Mouse (Mus musculus) midbrain, embryonic 14.5 days (tissue): ENCODE measurements around the gene Wnt10b. TPM values are rescaled to one million over a fixed set of nuclear protein-coding genes. Genes with fewer than 3 reads are reported as not detected.
"Not testable (repeated sequence)": the region's sequence is repeated elsewhere in the genome, so short reads cannot be mapped to it uniquely, and the experiment has no call there.

ENCODE experiments used
- ATAC-seq: fragments of 200-750 bp; cut with Nextera tagmentation; 2 replicates; pipeline ENCODE4 v1.8.0; 2017; ENCODE audit warnings: moderate number of reproducible peaks, moderate library complexity; ENCODE audit not compliant: low FRiP score, low TSS enrichment
- DNase-seq: peaks from one replicate; pipeline ENCODE4 v3.0.0-alpha.2; 2015
- H3K27ac ChIP-seq: fragments of 300-500 bp; sonication (generic); replicated peaks from 2 replicates; pipeline ENCODE4 v1.5.1; 2014; ENCODE audit warnings: mild to moderate bottlenecking, low read depth, low read length, moderate library complexity
- H3K27me3 ChIP-seq: fragments of 300-500 bp; sonication (generic); 2 replicates; pipeline ENCODE4 v1.6.1; 2014; ENCODE audit warnings: low read length, control low read depth, mixed read lengths; ENCODE audit not compliant: control insufficient read depth, insufficient read depth
- H3K36me3 ChIP-seq: fragments of 300-500 bp; sonication (generic); 2 replicates; pipeline ENCODE4 v1.6.1; 2014; ENCODE audit warnings: low read length, control low read depth; ENCODE audit not compliant: control insufficient read depth, insufficient read depth
- H3K4me1 ChIP-seq: fragments of 300-500 bp; sonication (generic); 2 replicates; pipeline ENCODE4 v1.6.1; 2014; ENCODE audit warnings: mild to moderate bottlenecking, antibody characterized with exemption, low read length, control low read depth; ENCODE audit not compliant: control insufficient read depth, insufficient read depth
- H3K4me2 ChIP-seq: fragments of 300-500 bp; sonication (generic); 2 replicates; pipeline ENCODE4 v1.6.1; 2014; ENCODE audit warnings: mild to moderate bottlenecking, low read length, moderate library complexity
- H3K4me3 ChIP-seq: fragments of 300-500 bp; sonication (generic); replicated peaks from 2 replicates; pipeline ENCODE4 v1.5.1; 2014; ENCODE audit warnings: low read depth, low read length
- H3K9ac ChIP-seq: fragments of 300-500 bp; sonication (generic); replicated peaks from 2 replicates; pipeline ENCODE4 v1.6.1; 2014; ENCODE audit warnings: mild to moderate bottlenecking, low read length, moderate library complexity
- H3K9me3 ChIP-seq: fragments of 300-500 bp; sonication (generic); 2 replicates; pipeline ENCODE4 v1.6.1; 2016; ENCODE audit warnings: low read length, control low read depth, mixed read lengths; ENCODE audit not compliant: control insufficient read depth
- WGBS: fragments of 180-500 bp; shearing (Covaris S2); extraction: QIAGEN DNeasy Blood & Tissue Kit; methylation state at CpG from one replicate; pipeline ENCODE4 v1.1.7; 2014; 5-methylcytosine and 5-hydroxymethylcytosine counted together
- polyA plus RNA-seq: library from polyadenylated mRNA; unstranded; fragments of >200 nt; fragmentation: Nextera tagmentation; extraction: Ambion mirVana; gene quantifications from 2 replicates; pipeline ENCODE4 v1.2.1, GENCODE M21; 2014

Wnt10b gene
- polyA plus RNA-seq, 1 experiment from 2014 or later = not detected

GRCm38 (mm10) chr15:98747296-98747695, 30.7 kb downstream of the Wnt10b start:
- ATAC-seq = no peak
- H3K27ac ChIP-seq = no peak overlapping the region
- no peak overlapping the region for H3K9ac ChIP-seq

GRCm38 (mm10) chr15:98746344-98746965, 31.5 kb downstream of the Wnt10b start:
- Histone ChIP-seq H3K4me3 (no peak overlapping the region), H3K36me3 (peaks cover 20% of the 10 kb centered on the region), H3K27me3 (no peaks in the 10 kb centered on the region), H3K9ac (no peak overlapping the region), H3K9me3 (no peaks in the 10 kb centered on the region), H3K27ac (no peak overlapping the region), H3K4me1 (no peaks in the 10 kb centered on the region), H3K4me2 (no peak overlapping the region)
- 95% methylated on average over 10 of the region's 10 CpGs for WGBS
- DNase-seq (no peak), ATAC-seq (no peak)

More at GRCm38 (mm10) chr15:98747296-98747695, 30.7 kb downstream of the Wnt10b start:
- Histone ChIP-seq H3K27me3 (no peaks in the 10 kb centered on the region), H3K4me3 (no peak overlapping the region), H3K9me3 (no peaks in the 10 kb centered on the region), H3K36me3 (peaks cover 11% of the 10 kb centered on the region), H3K4me2 (no peak overlapping the region), H3K4me1 (no peaks in the 10 kb centered on the region)
- DNase-seq = no peak
- 88% methylated on average over 6 of the region's 6 CpGs for WGBS

- not testable (repeated sequence) for H3K9me3 ChIP-seq, H3K27ac ChIP-seq, H3K4me3 ChIP-seq, H3K4me2 ChIP-seq, DNase-seq, H3K4me1 ChIP-seq, H3K27me3 ChIP-seq, H3K9ac ChIP-seq, ATAC-seq
- peaks cover 43% of the 10 kb centered on the region for H3K36me3 ChIP-seq
- 93% methylated on average over 3 of the region's 3 CpGs for WGBS
Measured at GRCm38 (mm10) chr15:98743863-98744262, 34.1 kb downstream of the Wnt10b start.

- H3K4me3 ChIP-seq = no peak overlapping the region
- DNase-seq = no peak
- no peaks in the 10 kb centered on the region for H3K9me3 ChIP-seq
- no peak overlapping the region for H3K9ac ChIP-seq
- whole genome bisulfite sequencing = 91% methylated on average over 8 of the region's 8 CpGs
- no peak overlapping the region for H3K4me2 ChIP-seq
- H3K27me3 ChIP-seq = no peaks in the 10 kb centered on the region
- H3K4me1 ChIP-seq = no peaks in the 10 kb centered on the region
- H3K36me3 ChIP-seq = peaks cover 47% of the 10 kb centered on the region
- ATAC-seq = no peak
- no peak overlapping the region for H3K27ac ChIP-seq
Measured at GRCm38 (mm10) chr15:98742766-98743428, 35.1 kb downstream of the Wnt10b start.

GRCm38 (mm10) chr15:98740219-98740618, 37.7 kb downstream of the Wnt10b start:
- Histone ChIP-seq H3K9ac (no peak overlapping the region), H3K9me3 (no peaks in the 10 kb centered on the region), H3K27me3 (no peaks in the 10 kb centered on the region), H3K27ac (no peak overlapping the region), H3K4me1 (no peaks in the 10 kb centered on the region), H3K4me2 (no peak overlapping the region), H3K36me3 (peaks cover 68% of the 10 kb centered on the region), H3K4me3 (no peak overlapping the region)
- ATAC-seq (no peak), DNase-seq (no peak)
- WGBS = 88% methylated on average over 8 of the region's 8 CpGs

- H3K27me3 ChIP-seq = no peaks in the 10 kb centered on the region
- H3K4me1 ChIP-seq = no peaks in the 10 kb centered on the region
- no peak overlapping the region for H3K4me3 ChIP-seq
- H3K27ac ChIP-seq = no peak overlapping the region
- ATAC-seq = no peak
- 63% methylated on average over 4 of the region's 4 CpGs for WGBS
- H3K9ac ChIP-seq = no peak overlapping the region
- H3K36me3 ChIP-seq = peaks cover 64% of the 10 kb centered on the region
- H3K9me3 ChIP-seq = no peaks in the 10 kb centered on the region
- DNase-seq = no peak
- no peak overlapping the region for H3K4me2 ChIP-seq
Measured at GRCm38 (mm10) chr15:98738796-98739195, 39.2 kb downstream of the Wnt10b start.

- no peaks in the 10 kb centered on the region for H3K4me1 ChIP-seq
- H3K4me3 ChIP-seq = no peak overlapping the region
- no peaks in the 10 kb centered on the region for H3K27me3 ChIP-seq
- H3K9me3 ChIP-seq = no peaks in the 10 kb centered on the region
- DNase-seq (no peak), ATAC-seq (no peak)
- no peak overlapping the region for H3K9ac ChIP-seq
- peaks cover 64% of the 10 kb centered on the region for H3K36me3 ChIP-seq
- no peak overlapping the region for H3K27ac ChIP-seq
- H3K4me2 ChIP-seq = no peak overlapping the region
Measured at GRCm38 (mm10) chr15:98737881-98738280, 40.1 kb downstream of the Wnt10b start.

- no peaks in the 10 kb centered on the region for H3K27me3 ChIP-seq
- no peak overlapping the region for H3K4me3 ChIP-seq
- no peak overlapping the region for H3K9ac ChIP-seq
- peaks cover 52% of the 10 kb centered on the region for H3K36me3 ChIP-seq
- WGBS = 93% methylated on average over 10 of the region's 10 CpGs
- DNase-seq (no peak), ATAC-seq (no peak)
- no peaks in the 10 kb centered on the region for H3K4me1 ChIP-seq
- H3K4me2 ChIP-seq = no peak overlapping the region
- H3K27ac ChIP-seq = no peak overlapping the region
- no peaks in the 10 kb centered on the region for H3K9me3 ChIP-seq
Measured at GRCm38 (mm10) chr15:98736521-98736920, 41.4 kb downstream of the Wnt10b start.

- no peak for DNase-seq
- 92% methylated on average over 5 of the region's 5 CpGs for WGBS
- Histone ChIP-seq H3K27ac (no peak overlapping the region), H3K4me1 (no peaks in the 10 kb centered on the region), H3K27me3 (no peaks in the 10 kb centered on the region), H3K4me3 (no peak overlapping the region), H3K4me2 (no peak overlapping the region), H3K9me3 (no peaks in the 10 kb centered on the region), H3K9ac (no peak overlapping the region), H3K36me3 (peaks cover 27% of the 10 kb centered on the region)
- ATAC-seq = no peak
Measured at GRCm38 (mm10) chr15:98733976-98734566, 43.9 kb downstream of the Wnt10b start.
